Comparison of ENCODE assay signal across 26 mouse cellular contexts in the genomic region with DNA sequence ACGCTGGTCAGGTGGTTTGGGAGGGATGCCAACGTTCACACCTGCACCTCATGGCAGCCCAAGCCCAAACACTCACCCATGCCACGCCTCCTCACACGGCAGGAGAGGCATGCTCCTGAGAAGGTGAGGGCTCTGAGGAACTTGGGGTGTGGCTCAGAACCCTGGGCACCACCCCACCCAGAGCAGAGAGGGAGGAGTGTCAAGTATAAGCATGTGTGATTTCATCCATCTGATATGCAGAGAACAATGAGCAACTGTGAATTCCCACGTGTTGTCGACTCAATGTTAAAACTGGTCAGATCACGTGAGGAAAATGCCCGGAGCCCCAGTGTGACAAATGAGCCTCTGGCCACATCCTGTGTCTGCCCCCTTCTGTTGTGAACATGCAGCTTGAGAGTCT. TPM values are rescaled to one million over a fixed set of nuclear protein-coding genes. Genes with fewer than 3 reads are reported as not detected.
DNase-seq lines count a peak whose midpoint lies in the region; ATAC-seq and TF ChIP-seq lines count a peak whose summit lies in the region.
"Had no signal": no experiment of that assay in that cellular context is flagged by ENCODE, and none has a peak within 500 bp of the region (broad histone marks: within the 10 kb centered on the region; RNA-seq: fewer than 3 reads in every experiment).

No protein-coding gene starts in this region.

- H3K27me3 ChIP-seq in intestine, embryonic 15.5 days (replicated peaks): no peaks in the 10 kb centered on the region
- no peaks in the 10 kb centered on the region for H3K27me3 ChIP-seq in intestine, postnatal 0 days (replicated peaks; ENCODE audit: control insufficient read depth, insufficient read depth, low read length)
- H3K27me3 ChIP-seq in stomach, embryonic 16.5 days (ENCODE audit: control insufficient read depth, insufficient read depth, low read length): no peaks in the 10 kb centered on the region
- H3K27me3 ChIP-seq in kidney, embryonic 14.5 days (ENCODE audit: control insufficient read depth, insufficient read depth, low read length): no peaks in the 10 kb centered on the region
- H3K27me3 ChIP-seq in hindbrain, postnatal 0 days (ENCODE audit: insufficient read depth, low read length): no peaks in the 10 kb centered on the region
- H3K27me3 ChIP-seq: CH12.LX; embryonic facial prominence, embryonic 12.5 days; liver, embryonic 12.5 days; midbrain, embryonic 13.5 days had no signal

- peak; percentile 51 for ATAC-seq in intestine, embryonic 15.5 days
- ATAC-seq in intestine, postnatal 0 days: no peak
- peak; percentile 88 for ATAC-seq in stomach, embryonic 16.5 days (ENCODE audit: insufficient read depth, low FRiP score)
- no peak for ATAC-seq in kidney, embryonic 14.5 days (ENCODE audit: low FRiP score, low TSS enrichment)
- no peak for ATAC-seq in hindbrain, postnatal 0 days
- ATAC-seq: inflammation-experienced regulatory T-cells, adult 6 months; liver, embryonic 12.5 days; midbrain, embryonic 13.5 days had no signal

- 61% methylated on average over 8 of the region's 8 CpGs for WGBS in intestine, embryonic 15.5 days
- WGBS in intestine, postnatal 0 days: 42% methylated on average over 8 of the region's 8 CpGs
- WGBS in stomach, embryonic 16.5 days: 45% methylated on average over 8 of the region's 8 CpGs
- 82% methylated on average over 8 of the region's 8 CpGs for WGBS in kidney, embryonic 14.5 days
- WGBS in hindbrain, postnatal 0 days: 80% methylated on average over 8 of the region's 8 CpGs

- H3K27ac ChIP-seq in intestine, embryonic 15.5 days: no peak overlapping the region
- H3K27ac ChIP-seq in intestine, postnatal 0 days (ENCODE audit: low read depth, low read length): no peak overlapping the region
- no peak overlapping the region for H3K27ac ChIP-seq in stomach, embryonic 16.5 days (ENCODE audit: low read length)
- no peak overlapping the region for H3K27ac ChIP-seq in kidney, embryonic 14.5 days (ENCODE audit: low read depth, low read length)
- H3K27ac ChIP-seq in hindbrain, postnatal 0 days: no peak overlapping the region
- H3K27ac ChIP-seq: embryonic facial prominence, embryonic 12.5 days; kidney, postnatal 0 days; liver, embryonic 12.5 days; midbrain, embryonic 13.5 days had no signal

- TF ChIP-seq CTCF in intestine, postnatal 0 days (IDR thresholded peaks at IDR 0.05; ENCODE audit: low read depth): no peak
- TF ChIP-seq CTCF in hindbrain, postnatal 0 days (IDR thresholded peaks at IDR 0.05; ENCODE audit: low read depth): no peak

- no peak overlapping the region for H3K4me3 ChIP-seq in intestine, embryonic 15.5 days (replicated peaks)
- no peak overlapping the region for H3K4me3 ChIP-seq in intestine, postnatal 0 days (ENCODE audit: low read depth, low read length)
- H3K4me3 ChIP-seq in stomach, embryonic 16.5 days (replicated peaks; ENCODE audit: low read length): no peak overlapping the region
- H3K4me3 ChIP-seq in kidney, embryonic 14.5 days (ENCODE audit: low read length): no peak overlapping the region
- H3K4me3 ChIP-seq in hindbrain, postnatal 0 days (ENCODE audit: low read length): no peak overlapping the region
- H3K4me3 ChIP-seq: embryonic facial prominence, embryonic 12.5 days; liver, embryonic 12.5 days; midbrain, embryonic 13.5 days had no signal

- H3K4me2 ChIP-seq in intestine, embryonic 15.5 days (replicated peaks): no peak overlapping the region
- no peak overlapping the region for H3K4me2 ChIP-seq in intestine, postnatal 0 days (replicated peaks; ENCODE audit: low read depth)
- H3K4me2 ChIP-seq in stomach, embryonic 16.5 days (ENCODE audit: low read depth, low read length): no peak overlapping the region
- H3K4me2 ChIP-seq in kidney, embryonic 14.5 days (replicated peaks; ENCODE audit: low read depth, low read length): no peak overlapping the region
- no peak overlapping the region for H3K4me2 ChIP-seq in hindbrain, postnatal 0 days (ENCODE audit: low read depth, low read length)
- H3K4me2 ChIP-seq: embryonic facial prominence, embryonic 12.5 days; liver, embryonic 12.5 days; midbrain, embryonic 13.5 days had no signal

- H3K9ac ChIP-seq in intestine, embryonic 15.5 days: no peak overlapping the region
- H3K9ac ChIP-seq in intestine, postnatal 0 days (ENCODE audit: low read depth, low read length): no peak overlapping the region
- no peak overlapping the region for H3K9ac ChIP-seq in stomach, embryonic 16.5 days (ENCODE audit: low read length)
- no peak overlapping the region for H3K9ac ChIP-seq in kidney, embryonic 14.5 days (ENCODE audit: low read depth, low read length)
- no peak overlapping the region for H3K9ac ChIP-seq in hindbrain, postnatal 0 days (replicated peaks; ENCODE audit: low read length)
- H3K9ac ChIP-seq: embryonic facial prominence, embryonic 12.5 days; liver, embryonic 12.5 days; midbrain, embryonic 13.5 days had no signal

- DNase-seq in lung, adult 18-20 months: peak; percentile 71 to 82
- peak; percentile 39 for DNase-seq in lung, postnatal 14 days
- DNase-seq in hindbrain, postnatal 0 days (ENCODE audit: low spot score): no peak
- DNase-seq in kidney, adult 11 months: no peak
- DNase-seq: adrenal gland, postnatal 25 days; cerebellum, postnatal 25 days; gastrocnemius, postnatal 10 days; spleen, adult 18-20 months; thymus, postnatal 4 days had no signal

- H3K9me3 ChIP-seq in intestine, embryonic 15.5 days: no peaks in the 10 kb centered on the region
- H3K9me3 ChIP-seq in intestine, postnatal 0 days (ENCODE audit: control insufficient read depth): no peaks in the 10 kb centered on the region
- no peaks in the 10 kb centered on the region for H3K9me3 ChIP-seq in stomach, embryonic 16.5 days (replicated peaks; ENCODE audit: control insufficient read depth, low read length)
- H3K9me3 ChIP-seq in kidney, embryonic 14.5 days (ENCODE audit: control insufficient read depth, low read length): no peaks in the 10 kb centered on the region
- H3K9me3 ChIP-seq in hindbrain, postnatal 0 days (ENCODE audit: low read length): no peaks in the 10 kb centered on the region
- H3K9me3 ChIP-seq: embryonic facial prominence, embryonic 12.5 days; liver, embryonic 12.5 days; midbrain, embryonic 13.5 days had no signal

- peaks cover 6% of the 10 kb centered on the region for H3K4me1 ChIP-seq in intestine, embryonic 15.5 days (replicated peaks)
- no peaks in the 10 kb centered on the region for H3K4me1 ChIP-seq in intestine, postnatal 0 days (replicated peaks; ENCODE audit: control insufficient read depth, insufficient read depth, low read length)
- peaks cover 11% of the 10 kb centered on the region for H3K4me1 ChIP-seq in stomach, embryonic 16.5 days (ENCODE audit: control insufficient read depth, insufficient read depth, low read length)
- H3K4me1 ChIP-seq in kidney, embryonic 14.5 days (ENCODE audit: control insufficient read depth, insufficient read depth, low read length): peaks cover 5% of the 10 kb centered on the region
- H3K4me1 ChIP-seq in hindbrain, postnatal 0 days (ENCODE audit: insufficient read depth, low read length): peaks cover 8% of the 10 kb centered on the region; the same call in 1 of the 2 replicates

- peaks cover 13% of the 10 kb centered on the region for H3K36me3 ChIP-seq in intestine, embryonic 15.5 days
- H3K36me3 ChIP-seq in intestine, postnatal 0 days (ENCODE audit: control insufficient read depth, insufficient read depth): peaks cover 25% of the 10 kb centered on the region; the same call in 1 of the 2 replicates
- peaks cover 7% of the 10 kb centered on the region; the same call in 1 of the 2 replicates for H3K36me3 ChIP-seq in stomach, embryonic 16.5 days (ENCODE audit: control insufficient read depth, insufficient read depth, low read length)
- H3K36me3 ChIP-seq in kidney, embryonic 14.5 days (ENCODE audit: control insufficient read depth, insufficient read depth, low read length): peaks cover 13% of the 10 kb centered on the region
- peaks cover 30% of the 10 kb centered on the region; the same call in 1 of the 2 replicates for H3K36me3 ChIP-seq in hindbrain, postnatal 0 days (ENCODE audit: insufficient read depth, low read length)

RNA-seq across cellular contexts. Expression of gene Fitm2, which starts 5.7 kb away (rescaled TPM):
- 10.4 and 10.8 TPM in 2 replicates for polyA plus RNA-seq in intestine, embryonic 15.5 days (2015; fragmentation: Nextera tagmentation; extraction: Ambion mirVana)
- polyA plus RNA-seq in intestine, postnatal 0 days (2015; fragmentation: Nextera tagmentation; extraction: Ambion mirVana): 5.3 and 5.5 TPM in 2 replicates
- polyA plus RNA-seq in stomach, embryonic 16.5 days (2015; fragmentation: Nextera tagmentation; extraction: Ambion mirVana): 11.6 and 12.1 TPM in 2 replicates
- polyA plus RNA-seq in kidney, embryonic 14.5 days (2014; fragmentation: Nextera tagmentation; extraction: Ambion mirVana): 5.0 and 9.3 TPM in 2 replicates
- 26.5 and 33.2 TPM in 2 replicates for total RNA-seq in hindbrain, postnatal 0 days (2014; rRNA removed)
- polyA plus RNA-seq in hindbrain, postnatal 0 days (2015; fragmentation: Nextera tagmentation; extraction: Ambion mirVana): 14.9 and 15.1 TPM in 2 replicates

RNA-seq across cellular contexts. Expression of gene R3hdml, which starts 25.3 kb away (rescaled TPM):
- polyA plus RNA-seq in intestine, embryonic 15.5 days (2015; fragmentation: Nextera tagmentation; extraction: Ambion mirVana): 0.35 and 0.39 TPM in 2 replicates
- 0.37 and 0.46 TPM in 2 replicates for polyA plus RNA-seq in intestine, postnatal 0 days (2015; fragmentation: Nextera tagmentation; extraction: Ambion mirVana)
- not detected in 2 replicates for polyA plus RNA-seq in stomach, embryonic 16.5 days (2015; fragmentation: Nextera tagmentation; extraction: Ambion mirVana)
- 26.3 and 29.5 TPM in 2 replicates for polyA plus RNA-seq in kidney, embryonic 14.5 days (2014; fragmentation: Nextera tagmentation; extraction: Ambion mirVana)
- 0.73 and 2.1 TPM in 2 replicates for total RNA-seq in hindbrain, postnatal 0 days (2014; rRNA removed)
- 1.0 TPM in 2 replicates for polyA plus RNA-seq in hindbrain, postnatal 0 days (2015; fragmentation: Nextera tagmentation; extraction: Ambion mirVana)
- total RNA-seq: adrenal gland, postnatal 25 days; CH12.LX; gastrocnemius, postnatal 10 days; heart, adult 8-10 months; layer of hippocampus, adult 18-20 months; left cerebral cortex, adult 18-20 months; megakaryocyte progenitor cell, adult 5-6 weeks had no signal
- polyA plus RNA-seq: embryonic facial prominence, embryonic 12.5 days; heart, embryonic 16.5 days; inflammation-experienced regulatory T-cells, adult 6 months; limb, embryonic 11.5 days; liver, embryonic 12.5 days; midbrain, embryonic 13.5 days had no signal

RNA-seq across cellular contexts. Expression of gene Gdap1l1, which starts 28.5 kb away (rescaled TPM):
- polyA plus RNA-seq in intestine, embryonic 15.5 days (2015; fragmentation: Nextera tagmentation; extraction: Ambion mirVana): 5.9 and 6.1 TPM in 2 replicates
- 2.3 and 2.4 TPM in 2 replicates for polyA plus RNA-seq in intestine, postnatal 0 days (2015; fragmentation: Nextera tagmentation; extraction: Ambion mirVana)
- 5.2 and 5.3 TPM in 2 replicates for polyA plus RNA-seq in stomach, embryonic 16.5 days (2015; fragmentation: Nextera tagmentation; extraction: Ambion mirVana)
- 0.41 and 0.74 TPM in 2 replicates for polyA plus RNA-seq in kidney, embryonic 14.5 days (2014; fragmentation: Nextera tagmentation; extraction: Ambion mirVana)
- total RNA-seq in hindbrain, postnatal 0 days (2014; rRNA removed): 132 and 149 TPM in 2 replicates
- 120 and 123 TPM in 2 replicates for polyA plus RNA-seq in hindbrain, postnatal 0 days (2015; fragmentation: Nextera tagmentation; extraction: Ambion mirVana)
- total RNA-seq: CH12.LX; heart, adult 8-10 months; megakaryocyte progenitor cell, adult 5-6 weeks had no signal

RNA-seq across cellular contexts. Expression of gene Hnf4a, which starts 39.8 kb away (rescaled TPM):
- polyA plus RNA-seq in intestine, embryonic 15.5 days (2015; fragmentation: Nextera tagmentation; extraction: Ambion mirVana): 85.1 and 85.9 TPM in 2 replicates
- polyA plus RNA-seq in intestine, postnatal 0 days (2015; fragmentation: Nextera tagmentation; extraction: Ambion mirVana): 50.8 and 53.0 TPM in 2 replicates
- 34.1 and 41.4 TPM in 2 replicates for polyA plus RNA-seq in stomach, embryonic 16.5 days (2015; fragmentation: Nextera tagmentation; extraction: Ambion mirVana)
- polyA plus RNA-seq in kidney, embryonic 14.5 days (2014; fragmentation: Nextera tagmentation; extraction: Ambion mirVana): 6.0 and 10.7 TPM in 2 replicates
- 0.05 TPM in 1 of 2 replicates, not detected in the other for total RNA-seq in hindbrain, postnatal 0 days (2014; rRNA removed)
- polyA plus RNA-seq in hindbrain, postnatal 0 days (2015; fragmentation: Nextera tagmentation; extraction: Ambion mirVana): not detected in 2 replicates
- total RNA-seq: adrenal gland, postnatal 25 days; CH12.LX; heart, adult 8-10 months; layer of hippocampus, adult 18-20 months; left cerebral cortex, adult 18-20 months had no signal
- polyA plus RNA-seq: embryonic facial prominence, embryonic 12.5 days; hindbrain, embryonic 11.5 days; inflammation-experienced regulatory T-cells, adult 6 months; limb, embryonic 11.5 days; midbrain, embryonic 13.5 days had no signal

RNA-seq across cellular contexts. Expression of gene Oser1, which starts 42.3 kb away (rescaled TPM):
- 83.2 and 87.4 TPM in 2 replicates for polyA plus RNA-seq in intestine, embryonic 15.5 days (2015; fragmentation: Nextera tagmentation; extraction: Ambion mirVana)
- 62.3 and 64.5 TPM in 2 replicates for polyA plus RNA-seq in intestine, postnatal 0 days (2015; fragmentation: Nextera tagmentation; extraction: Ambion mirVana)
- 79.0 and 86.1 TPM in 2 replicates for polyA plus RNA-seq in stomach, embryonic 16.5 days (2015; fragmentation: Nextera tagmentation; extraction: Ambion mirVana)
- 74.4 and 93.3 TPM in 2 replicates for polyA plus RNA-seq in kidney, embryonic 14.5 days (2014; fragmentation: Nextera tagmentation; extraction: Ambion mirVana)
- 22.9 and 29.5 TPM in 2 replicates for total RNA-seq in hindbrain, postnatal 0 days (2014; rRNA removed)
- polyA plus RNA-seq in hindbrain, postnatal 0 days (2015; fragmentation: Nextera tagmentation; extraction: Ambion mirVana): 59.6 and 60.5 TPM in 2 replicates

Comparison
In these comparisons a context has a peak if more than half of its experiments do, and no peak if none do; other contexts are left out.
1. ATAC-seq: peak in intestine, embryonic 15.5 days (single experiment) and stomach, embryonic 16.5 days (single experiment); none in intestine, postnatal 0 days (single experiment), kidney, embryonic 14.5 days (single experiment) and hindbrain, postnatal 0 days (single experiment).
2. DNase-seq: peak in lung, adult 18-20 months (2 of 2) and lung, postnatal 14 days (single experiment); none in hindbrain, postnatal 0 days (single experiment) and kidney, adult 11 months (single experiment).
3. RNA of gene R3hdml, which starts 25.3 kb away (polyA plus RNA-seq): 26.3 to 29.5 TPM in kidney, embryonic 14.5 days; 1.0 TPM in hindbrain, postnatal 0 days, 0.37 to 0.46 TPM in intestine, postnatal 0 days, 0.35 to 0.39 TPM in intestine, embryonic 15.5 days and not detected in stomach, embryonic 16.5 days; every median in the first group is over 10 times any median in the second.
4. RNA of gene Gdap1l1, which starts 28.5 kb away (polyA plus RNA-seq): 120 to 123 TPM in hindbrain, postnatal 0 days; 5.9 to 6.1 TPM in intestine, embryonic 15.5 days, 5.2 to 5.3 TPM in stomach, embryonic 16.5 days, 2.3 to 2.4 TPM in intestine, postnatal 0 days and 0.41 to 0.74 TPM in kidney, embryonic 14.5 days; every median in the first group is over 10 times any median in the second.